Mouse (Mus musculus) urinary bladder, postnatal 25 days (tissue): ENCODE measurements around the gene Lrrc1.

Source experiments
- DNase-seq: peaks from one replicate; pipeline ENCODE4 v3.0.0; 2022; ENCODE audit warnings: low spot score

Gene Lrrc1

DNA sequence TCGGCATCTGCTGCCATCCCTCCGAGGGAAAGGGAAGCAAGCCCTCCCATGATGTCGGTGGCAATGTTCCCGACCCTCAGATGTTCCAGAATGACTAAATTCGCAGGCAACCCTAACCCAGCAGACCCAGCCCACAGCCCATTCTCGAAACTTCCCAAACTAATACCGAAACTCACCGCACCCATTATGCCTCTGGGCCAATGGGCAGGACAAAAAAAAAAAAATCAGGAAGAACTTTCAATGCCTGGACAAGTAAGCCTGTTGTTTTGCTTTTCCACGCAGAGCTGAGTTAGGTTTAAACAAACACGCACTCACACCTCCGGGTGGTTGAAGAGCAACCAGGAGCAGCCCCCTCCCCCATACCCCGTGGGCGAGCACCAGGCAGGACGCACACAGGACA lies 118.6 kb downstream of the Lrrc1 start:
- no peak for DNase-seq

GRCm38 (mm10) chr9:77425553-77425952 lies 119.1 kb downstream of the Lrrc1 start:
- DNase-seq = no peak

- no peak for DNase-seq
These were observed 124.5 kb downstream of the Lrrc1 start for GRCm38 (mm10) chr9:77420200-77420585.

- no peak for DNase-seq
These were observed 125.0 kb downstream of the Lrrc1 start for GRCm38 (mm10) chr9:77419501-77420199.

GRCm38 (mm10) chr9:77418800-77419199 lies 125.9 kb downstream of the Lrrc1 start:
- DNase-seq = no peak

DNA sequence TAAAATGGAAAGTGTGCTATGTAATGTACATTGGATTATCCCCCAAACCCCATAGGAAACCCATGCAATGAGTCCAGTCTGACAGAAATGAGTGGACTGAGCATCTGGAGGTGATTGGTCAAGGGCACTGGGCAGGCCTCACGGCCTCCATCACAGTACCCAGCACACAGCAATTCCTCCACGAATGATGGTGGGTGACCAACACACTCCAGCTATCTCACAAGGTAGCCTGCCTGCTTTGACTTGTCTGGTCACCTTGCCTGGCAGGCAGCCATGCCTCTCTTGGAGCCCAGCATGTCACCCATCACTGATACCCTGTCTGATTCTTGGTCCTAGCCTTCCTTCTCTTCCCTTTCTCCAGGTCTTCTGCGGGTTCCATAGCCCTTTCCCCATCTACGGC lies 128.2 kb downstream of the Lrrc1 start:
- no peak for DNase-seq

GRCm38 (mm10) chr9:77416002-77416401 lies 128.7 kb downstream of the Lrrc1 start:
- DNase-seq = no peak

GRCm38 (mm10) chr9:77411830-77412425 lies 132.7 kb downstream of the Lrrc1 start:
- no peak for DNase-seq

GRCm38 (mm10) chr9:77410968-77411367 lies 133.7 kb downstream of the Lrrc1 start:
- DNase-seq = no peak

DNA sequence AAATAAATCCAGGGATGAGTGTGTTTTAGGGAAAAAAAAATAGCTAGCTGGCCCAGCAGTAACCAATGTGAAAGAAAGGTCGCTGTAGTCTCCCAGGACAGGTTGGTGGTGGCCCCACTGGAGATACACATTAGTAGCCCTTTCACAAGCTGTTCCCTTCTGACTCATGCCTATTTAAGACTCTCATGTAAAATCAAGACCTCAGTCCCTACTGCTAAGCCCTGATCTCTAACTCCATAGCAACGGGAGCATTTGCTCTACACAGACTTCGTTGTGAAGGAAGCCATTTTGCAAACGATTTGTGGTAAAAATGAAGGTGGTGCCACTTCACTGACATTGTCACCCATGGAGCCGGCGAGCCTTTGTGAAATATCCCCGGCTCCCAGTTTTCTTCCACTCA lies 134.1 kb downstream of the Lrrc1 start:
- DNase-seq = no peak

DNA sequence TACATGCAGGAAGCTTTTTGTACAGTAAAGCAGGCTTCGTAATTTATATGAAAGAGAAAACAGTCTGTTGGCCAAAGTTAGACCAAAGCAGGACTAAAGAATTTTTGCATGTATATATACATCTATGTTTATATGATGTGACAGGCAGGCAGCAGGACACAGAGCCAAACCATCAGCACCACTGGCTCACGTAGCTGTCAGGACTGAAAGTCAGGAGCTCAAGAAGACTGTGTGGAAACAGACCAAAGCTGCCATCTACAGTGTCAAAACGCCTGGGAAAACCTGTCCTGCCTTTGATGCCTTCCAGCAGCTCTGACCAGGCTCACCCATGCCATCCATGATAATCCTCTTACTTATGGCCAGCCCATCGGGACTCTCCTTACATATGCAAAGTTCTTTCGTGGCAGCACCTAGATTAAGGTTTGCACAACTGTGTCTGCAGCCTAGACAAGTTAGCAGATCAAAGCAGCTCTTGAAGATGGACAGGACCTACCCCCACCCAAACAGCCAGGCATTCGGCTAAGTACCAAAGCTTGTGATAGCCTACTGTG lies 136.5 kb downstream of the Lrrc1 start:
- DNase-seq = no peak

GRCm38 (mm10) chr9:77406906-77407305 lies 137.8 kb downstream of the Lrrc1 start:
- DNase-seq = peak; percentile 43

DNA sequence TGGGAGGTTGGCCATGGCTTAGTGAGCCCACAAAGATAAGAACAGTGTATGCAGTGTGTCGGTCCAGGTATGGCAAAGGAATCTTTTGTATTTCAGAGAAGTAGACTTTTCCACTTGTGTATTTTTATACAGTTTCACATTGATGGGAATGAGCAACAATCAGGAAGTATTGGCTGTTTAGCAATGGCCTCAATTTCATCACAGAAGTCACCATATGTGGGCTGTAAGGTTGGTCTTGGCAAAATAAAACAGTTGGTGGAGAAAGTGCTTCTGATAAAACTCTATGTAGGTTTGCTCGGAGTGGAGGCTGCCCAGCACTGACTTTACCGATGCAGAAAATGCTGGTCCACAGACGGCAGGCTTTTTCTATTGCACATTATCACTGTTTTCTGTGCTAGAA lies 140.2 kb downstream of the Lrrc1 start:
- DNase-seq = no peak

GRCm38 (mm10) chr9:77403961-77404360 lies 140.7 kb downstream of the Lrrc1 start:
- no peak for DNase-seq

DNA sequence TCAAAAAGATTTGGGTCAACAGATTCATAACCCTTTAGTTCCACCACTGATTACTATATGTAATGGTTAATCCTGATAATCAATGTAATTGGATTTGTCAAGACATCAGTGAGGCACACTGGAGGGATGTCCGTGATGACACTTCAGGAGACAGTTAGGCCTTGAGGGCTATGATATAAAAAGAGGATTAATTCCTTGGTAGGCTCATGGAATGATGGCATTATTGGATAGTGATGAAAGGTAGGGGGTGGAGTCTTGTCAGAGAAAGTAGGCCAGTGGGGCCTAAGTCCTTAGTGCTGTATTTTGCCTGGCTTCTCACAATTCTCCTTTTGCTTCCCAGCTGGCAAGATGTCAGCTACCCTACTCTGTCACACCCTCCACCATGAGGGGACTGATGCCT lies 141.7 kb downstream of the Lrrc1 start:
- DNase-seq = no peak

- DNase-seq = no peak
These were observed 144.9 kb downstream of the Lrrc1 start for GRCm38 (mm10) chr9:77399801-77400200.

DNA sequence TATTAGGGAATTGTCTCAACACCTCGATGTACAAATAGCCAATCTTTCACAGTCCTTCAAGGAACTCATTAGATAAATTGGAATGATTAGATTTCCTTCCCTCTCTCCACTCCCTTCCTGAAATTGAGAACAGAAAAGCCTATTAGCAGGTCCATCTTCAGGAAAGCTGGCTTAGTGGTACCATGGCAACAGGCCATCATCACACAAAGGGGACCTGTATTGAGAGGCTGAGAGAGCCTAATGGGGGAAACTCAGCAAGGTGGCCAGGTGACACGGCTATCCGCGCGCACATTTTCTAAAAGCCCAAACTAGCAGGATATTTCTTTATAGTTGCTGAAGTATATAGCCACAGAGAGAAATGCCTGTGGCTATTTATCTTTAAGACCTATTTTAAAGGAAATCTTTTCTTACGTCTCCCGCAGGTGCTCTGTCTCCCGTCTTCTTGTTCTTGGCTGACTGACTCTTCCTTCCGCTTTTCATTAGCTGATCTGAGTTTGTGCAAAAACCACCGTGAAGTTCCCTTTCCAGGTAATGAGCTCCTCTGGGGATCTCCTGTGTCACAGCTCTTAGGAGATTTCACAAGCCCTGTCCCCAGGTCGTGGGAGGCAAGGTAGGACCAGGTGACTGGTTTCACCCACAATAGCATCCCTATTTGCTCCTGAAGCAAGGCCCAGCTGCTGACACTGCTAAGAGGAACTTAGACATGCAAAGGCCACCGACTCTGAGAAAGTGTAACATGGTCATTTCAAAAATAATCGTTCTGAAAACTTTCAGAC lies 145.6 kb downstream of the Lrrc1 start:
- DNase-seq = no peak

- DNase-seq = no peak
These were observed 147.6 kb downstream of the Lrrc1 start for GRCm38 (mm10) chr9:77397027-77397426.

- no peak for DNase-seq
These were observed 153.4 kb downstream of the Lrrc1 start for GRCm38 (mm10) chr9:77391248-77391647.

GRCm38 (mm10) chr9:77388956-77389355 lies 155.7 kb downstream of the Lrrc1 start:
- DNase-seq = no peak

DNA sequence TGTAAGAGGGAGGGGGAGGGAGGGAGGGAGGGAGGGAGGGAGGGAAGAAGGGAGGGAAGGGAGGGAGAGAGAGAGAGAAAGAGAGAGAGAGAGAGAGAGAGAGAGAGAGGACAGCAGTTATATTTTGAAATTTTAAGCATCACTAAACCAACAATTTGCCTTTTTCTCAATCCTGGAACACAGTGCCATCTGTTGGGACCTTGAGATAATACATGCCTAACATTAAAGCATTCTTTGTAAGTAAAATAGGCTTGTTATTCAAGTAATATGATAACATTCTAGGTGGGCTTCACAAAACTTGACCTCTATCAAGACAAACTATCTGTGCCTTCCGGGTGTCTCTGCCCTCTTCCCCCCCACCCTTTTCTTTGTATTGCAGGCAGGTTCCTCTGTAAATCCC lies 157.9 kb downstream of the Lrrc1 start:
- DNase-seq = no peak

- no peak for DNase-seq
These were observed 159.1 kb downstream of the Lrrc1 start for GRCm38 (mm10) chr9:77385611-77386010.

GRCm38 (mm10) chr9:77384651-77385050 lies 160.0 kb downstream of the Lrrc1 start:
- DNase-seq = no peak
